Mouse (Mus musculus) adrenal gland, postnatal 36 days (tissue): Measurements from ENCODE around the gene Pabpc1l. TPM values are rescaled to one million over a fixed set of nuclear protein-coding genes. Genes with fewer than 3 reads are reported as not detected.

Experiments
- DNase-seq, 2 experiments: peaks; one replicate each; pipeline ENCODE4 v3.0.0; 2021; ENCODE audit warnings: mixed read lengths in 1 of 2
- total RNA-seq, 2 experiments: library from RNA; stranded (reverse); gene quantifications; 2 replicates each; pipeline ENCODE4 v1.2.3; 2021

Pabpc1l gene
- total RNA-seq, 2 experiments from 2014 or later: 1.2 to 1.9 TPM

GRCm38 (mm10) chr2:164084342-164084700, 59.1 kb downstream of the Pabpc1l start:
- no peak for DNase-seq

DNA sequence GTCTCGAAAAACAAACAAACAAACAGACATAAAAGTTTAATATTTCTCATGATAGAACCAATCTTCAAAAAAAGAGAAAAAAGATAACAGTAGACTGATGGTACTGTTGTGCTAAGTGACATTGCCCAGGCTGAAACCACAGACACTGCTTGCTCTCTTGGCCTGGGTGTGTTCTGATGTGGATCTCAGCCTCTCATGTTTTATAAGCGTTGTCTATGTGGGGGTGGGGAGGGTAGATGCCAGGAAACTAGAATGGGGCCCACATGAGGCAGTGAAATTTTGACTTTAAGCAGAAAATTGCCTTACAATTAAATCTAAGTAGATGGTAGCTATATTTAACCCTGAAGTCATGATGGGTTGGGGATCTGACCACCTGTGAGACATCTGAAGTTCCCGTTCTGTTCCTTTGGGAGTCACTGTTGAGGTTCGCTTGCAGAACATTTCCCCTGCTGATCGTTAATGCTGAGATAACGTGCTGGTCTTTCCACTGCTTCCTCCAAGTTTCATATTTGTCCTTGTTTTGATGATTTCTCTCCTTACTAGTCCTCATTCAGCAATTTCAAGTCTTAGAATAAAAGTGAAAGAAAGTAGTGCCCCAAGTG, 62.3 kb downstream of the Pabpc1l start:
- no peak for DNase-seq

- no peak for DNase-seq
Measured at GRCm38 (mm10) chr2:164089508-164089907, 64.3 kb downstream of the Pabpc1l start.

GRCm38 (mm10) chr2:164094152-164094551, 68.9 kb downstream of the Pabpc1l start:
- no peak for DNase-seq

DNA sequence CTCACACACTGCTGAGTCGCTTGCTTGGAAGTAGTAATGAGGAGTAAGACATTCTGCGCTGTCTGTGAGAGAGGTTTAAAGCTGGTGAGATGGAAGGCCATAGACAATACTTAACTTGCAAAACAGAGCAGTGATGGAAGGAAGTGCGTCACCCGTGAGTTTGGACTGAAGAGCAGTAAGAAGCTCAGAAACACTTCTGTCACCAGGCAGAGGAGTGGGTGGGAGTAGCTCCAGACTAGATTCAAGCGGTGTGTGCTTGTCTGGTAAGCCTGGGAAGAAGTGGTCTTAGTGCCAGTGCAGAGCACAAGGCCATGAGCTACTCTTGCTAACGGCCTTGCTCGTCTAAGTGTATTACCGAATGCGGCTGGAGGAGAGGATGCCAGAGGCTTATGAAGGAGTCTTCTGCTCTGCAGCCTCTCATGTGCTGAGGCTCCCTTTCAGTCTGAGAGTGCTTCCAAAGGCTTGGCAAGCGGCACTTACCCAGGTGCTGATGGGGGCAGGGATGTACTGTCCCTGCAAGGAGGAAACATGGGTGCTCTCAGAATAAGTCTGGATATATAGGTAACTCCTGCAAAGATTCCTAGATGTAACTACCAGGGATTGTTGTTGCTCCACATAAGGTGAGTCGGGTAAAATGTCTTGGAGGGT, 73.5 kb downstream of the Pabpc1l start:
- DNase-seq: no peak

Other genes starting within 250 kb of the Pabpc1l start
- gene Ccn5, start 204.6 kb upstream of the Pabpc1l start, total RNA-seq: under 1 TPM in 1 of 2 experiments, not detected in 1; 0.63 TPM
- not detected for gene Kcnk15, start 171.8 kb upstream of the Pabpc1l start, total RNA-seq
- 100 to 1,000 TPM; 171 to 180 TPM for gene Rims4, start 106.8 kb upstream of the Pabpc1l start, total RNA-seq
- 100 to 1,000 TPM; 264 to 302 TPM for gene Ywhab, start 30.5 kb upstream of the Pabpc1l start, total RNA-seq
- 10 to 100 TPM; 27.5 to 32.4 TPM for gene Stk4, start 44.9 kb downstream of the Pabpc1l start, total RNA-seq
- 10 to 100 TPM; 32.9 to 41.5 TPM for gene Tomm34, start 45.7 kb downstream of the Pabpc1l start, total RNA-seq
- not detected for gene Kcns1, start 145.7 kb downstream of the Pabpc1l start, total RNA-seq
- not detected for gene Wfdc5, start 157.3 kb downstream of the Pabpc1l start, total RNA-seq
- gene Wfdc12, start 165.2 kb downstream of the Pabpc1l start, total RNA-seq: 1 to 10 TPM in 1 of 2 experiments, under 1 TPM in 1; 0.43 to 1.4 TPM
- not detected for gene Wfdc15a, start 174.7 kb downstream of the Pabpc1l start, total RNA-seq
- not detected for gene Wfdc15b, start 196.2 kb downstream of the Pabpc1l start, total RNA-seq
- not detected for gene Svs2, start 213.0 kb downstream of the Pabpc1l start, total RNA-seq
- gene Svs3b, start 231.2 kb downstream of the Pabpc1l start, total RNA-seq: not detected